Mouse (Mus musculus): ENCODE results near the gene Gm20532. TPM values are rescaled to one million over a fixed set of nuclear protein-coding genes. Genes with fewer than 3 reads are reported as not detected.

Gm20532 gene
- polyA plus RNA-seq, 1 experiment from 2014 or later = not detected

GRCm38 (mm10) chr2:26611054-26611453, 24.6 kb downstream of the Gm20532 start:
- no peak overlapping the region for H3K27ac ChIP-seq (replicated peaks)
- no peaks in the 10 kb centered on the region for H3K9me3 ChIP-seq
- H3K4me3 ChIP-seq = no peak overlapping the region
- ATAC-seq (ENCODE audit: low FRiP score, low read depth) = no peak
- H3K27me3 ChIP-seq = no peaks in the 10 kb centered on the region
- H3K36me3 ChIP-seq = no peaks in the 10 kb centered on the region
- peaks cover 5% of the 10 kb centered on the region; the same call in 1 of the 2 replicates for H3K4me1 ChIP-seq (replicated peaks)
- H3K4me2 ChIP-seq = no peak overlapping the region
- H3K9ac ChIP-seq = no peak overlapping the region

- Histone ChIP-seq H3K4me2 (no peak overlapping the region), H3K9ac (no peak overlapping the region), H3K27me3 (no peaks in the 10 kb centered on the region), H3K27ac (replicated peaks) (no peak overlapping the region), H3K9me3 (no peaks in the 10 kb centered on the region), H3K4me3 (no peak overlapping the region), H3K4me1 (replicated peaks) (peaks cover 5% of the 10 kb centered on the region; the same call in 1 of the 2 replicates), H3K36me3 (no peaks in the 10 kb centered on the region)
- no peak for ATAC-seq (ENCODE audit: low FRiP score, low read depth)
Observed at GRCm38 (mm10) chr2:26611896-26612295, 25.5 kb downstream of the Gm20532 start.

DNA sequence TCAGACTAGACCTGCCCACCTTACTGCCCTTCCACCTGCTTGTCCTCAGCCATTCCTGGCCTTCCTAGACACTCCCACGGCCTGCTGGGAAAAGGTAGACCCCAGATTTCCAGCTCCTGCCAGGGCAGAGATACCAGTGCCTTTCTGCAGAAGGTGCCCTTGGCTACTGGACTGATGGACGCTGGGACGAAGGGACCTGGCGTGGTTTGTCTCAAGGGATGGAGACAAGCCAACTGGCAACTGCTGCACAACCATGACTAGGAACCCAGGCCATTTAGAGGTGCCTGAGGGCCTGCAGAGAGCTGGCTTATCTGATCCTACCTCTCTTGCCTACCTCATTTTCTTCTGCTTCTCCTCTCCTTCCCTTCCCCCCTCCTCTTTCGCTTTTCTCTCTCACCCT, 28.5 kb downstream of the Gm20532 start:
- no peak overlapping the region for H3K4me2 ChIP-seq
- no peaks in the 10 kb centered on the region for H3K4me1 ChIP-seq (replicated peaks)
- no peak for ATAC-seq (ENCODE audit: low FRiP score, low read depth)
- no peaks in the 10 kb centered on the region for H3K36me3 ChIP-seq
- H3K27me3 ChIP-seq = no peaks in the 10 kb centered on the region
- no peak overlapping the region for H3K4me3 ChIP-seq
- no peak overlapping the region for H3K9ac ChIP-seq
- no peaks in the 10 kb centered on the region for H3K9me3 ChIP-seq
- H3K27ac ChIP-seq (replicated peaks) = no peak overlapping the region
- WGBS = 82% methylated on average over 5 of the region's 5 CpGs

DNA sequence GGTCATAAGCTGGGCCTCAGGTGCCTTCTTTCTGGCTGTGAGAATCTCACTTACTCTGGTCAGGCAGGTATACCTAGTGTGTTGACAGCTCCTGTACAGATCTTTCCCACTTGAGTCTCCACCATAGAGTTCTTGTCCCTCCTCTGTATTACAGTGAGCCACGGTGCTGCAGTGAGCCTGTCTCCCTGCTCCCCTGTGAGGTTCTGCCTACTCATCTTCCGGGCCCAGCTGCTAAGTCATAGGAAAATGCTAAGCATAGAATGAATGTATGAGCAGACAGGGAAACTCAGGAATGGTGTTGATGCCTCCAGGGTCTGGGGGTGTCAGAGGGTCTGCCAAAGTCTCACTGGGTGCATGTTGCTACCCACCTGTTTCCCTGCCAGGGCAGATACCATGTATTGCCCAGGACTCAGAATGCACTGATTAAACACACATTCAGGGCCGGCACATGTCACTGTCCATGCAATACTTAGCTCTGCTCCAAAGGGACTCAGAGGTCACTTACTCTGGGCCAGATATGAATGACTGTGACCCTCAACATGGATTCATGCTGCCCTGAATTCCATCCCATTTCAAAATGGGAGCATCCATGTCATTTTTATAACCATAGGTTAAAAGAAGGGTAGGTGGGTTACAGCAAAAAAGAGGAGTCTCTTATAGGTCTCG, 29.2 kb downstream of the Gm20532 start:
- Histone ChIP-seq H3K27ac (replicated peaks) (no peak overlapping the region), H3K4me2 (no peak overlapping the region), H3K9me3 (no peaks in the 10 kb centered on the region), H3K9ac (no peak overlapping the region), H3K27me3 (no peaks in the 10 kb centered on the region), H3K36me3 (no peaks in the 10 kb centered on the region), H3K4me3 (no peak overlapping the region), H3K4me1 (replicated peaks) (no peaks in the 10 kb centered on the region)
- no peak for ATAC-seq (ENCODE audit: low FRiP score, low read depth)
- 84% methylated on average over 4 of the region's 4 CpGs for WGBS

GRCm38 (mm10) chr2:26617331-26617730, 30.9 kb downstream of the Gm20532 start:
- WGBS = 81% methylated on average over 6 of the region's 6 CpGs
- H3K4me2 ChIP-seq = no peak overlapping the region
- H3K4me1 ChIP-seq (replicated peaks) = no peaks in the 10 kb centered on the region
- no peaks in the 10 kb centered on the region for H3K9me3 ChIP-seq
- no peak overlapping the region for H3K9ac ChIP-seq
- no peaks in the 10 kb centered on the region for H3K27me3 ChIP-seq
- ATAC-seq (ENCODE audit: low FRiP score, low read depth) = no peak
- H3K4me3 ChIP-seq = no peak overlapping the region
- no peak overlapping the region for H3K27ac ChIP-seq (replicated peaks)
- H3K36me3 ChIP-seq = no peaks in the 10 kb centered on the region

GRCm38 (mm10) chr2:26617928-26618327, 31.5 kb downstream of the Gm20532 start:
- no peak overlapping the region for H3K9ac ChIP-seq
- no peak overlapping the region for H3K27ac ChIP-seq (replicated peaks)
- H3K4me2 ChIP-seq = no peak overlapping the region
- no peak for ATAC-seq (ENCODE audit: low FRiP score, low read depth)
- no peaks in the 10 kb centered on the region for H3K27me3 ChIP-seq
- no peaks in the 10 kb centered on the region for H3K4me1 ChIP-seq (replicated peaks)
- no peak overlapping the region for H3K4me3 ChIP-seq
- H3K36me3 ChIP-seq = no peaks in the 10 kb centered on the region
- WGBS = 57% methylated on average over 7 of the region's 7 CpGs
- no peaks in the 10 kb centered on the region for H3K9me3 ChIP-seq

DNA sequence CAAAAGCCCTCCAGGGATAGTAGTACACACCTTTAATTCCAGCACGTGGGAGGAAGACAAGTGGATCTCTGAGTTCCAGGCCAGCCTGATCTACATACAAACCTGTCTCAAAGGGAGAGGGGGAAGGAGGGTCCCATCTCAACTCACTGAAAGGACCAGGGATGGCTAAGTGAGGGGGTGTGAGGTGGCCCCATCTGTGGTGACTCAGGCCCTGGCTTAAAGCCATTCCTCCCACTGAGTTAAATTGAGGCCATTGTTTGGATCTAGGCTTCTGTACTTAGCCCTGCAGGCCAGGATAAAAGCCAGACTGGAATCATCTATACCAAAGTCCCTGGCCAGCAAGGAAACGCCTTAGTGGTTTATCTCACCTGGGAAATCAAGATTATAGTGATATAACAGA, 34.8 kb downstream of the Gm20532 start:
- no peak overlapping the region for H3K9ac ChIP-seq
- no peaks in the 10 kb centered on the region for H3K36me3 ChIP-seq
- ATAC-seq (ENCODE audit: low FRiP score, low read depth) = no peak
- no peaks in the 10 kb centered on the region for H3K9me3 ChIP-seq
- no peak overlapping the region for H3K4me3 ChIP-seq
- H3K27ac ChIP-seq (replicated peaks) = no peak overlapping the region
- WGBS = 42% methylated on average over 2 of the region's 2 CpGs
- no peaks in the 10 kb centered on the region for H3K4me1 ChIP-seq (replicated peaks)
- no peaks in the 10 kb centered on the region for H3K27me3 ChIP-seq
- no peak overlapping the region for H3K4me2 ChIP-seq

DNA sequence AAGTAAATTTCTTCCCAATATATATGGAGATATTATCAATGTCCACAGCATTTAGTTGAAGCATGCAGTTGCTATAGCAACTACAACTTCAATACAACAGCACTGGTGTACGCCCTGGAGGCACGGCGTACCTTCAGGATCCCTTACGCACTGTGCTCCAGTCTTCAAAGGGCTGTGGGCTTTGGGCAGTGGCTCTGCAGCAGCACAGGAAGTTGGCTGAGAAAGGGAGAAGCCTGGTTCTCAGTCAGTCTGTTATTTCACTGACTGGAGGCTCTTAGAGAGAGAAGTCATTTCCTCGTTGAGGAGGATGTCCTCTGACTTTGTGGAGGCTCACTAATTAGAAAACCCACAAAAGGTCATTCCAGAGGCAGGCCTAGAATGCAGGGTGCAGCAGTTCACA, 36.5 kb downstream of the Gm20532 start:
- no peaks in the 10 kb centered on the region for H3K27me3 ChIP-seq
- H3K4me1 ChIP-seq (replicated peaks) = peaks cover 5% of the 10 kb centered on the region
- H3K4me2 ChIP-seq = no peak overlapping the region
- 68% methylated on average over 5 of the region's 5 CpGs for WGBS
- no peak overlapping the region for H3K9ac ChIP-seq
- H3K27ac ChIP-seq (replicated peaks) = no peak overlapping the region
- no peak overlapping the region for H3K4me3 ChIP-seq
- no peaks in the 10 kb centered on the region for H3K9me3 ChIP-seq
- no peak for ATAC-seq (ENCODE audit: low FRiP score, low read depth)
- no peaks in the 10 kb centered on the region for H3K36me3 ChIP-seq

DNA sequence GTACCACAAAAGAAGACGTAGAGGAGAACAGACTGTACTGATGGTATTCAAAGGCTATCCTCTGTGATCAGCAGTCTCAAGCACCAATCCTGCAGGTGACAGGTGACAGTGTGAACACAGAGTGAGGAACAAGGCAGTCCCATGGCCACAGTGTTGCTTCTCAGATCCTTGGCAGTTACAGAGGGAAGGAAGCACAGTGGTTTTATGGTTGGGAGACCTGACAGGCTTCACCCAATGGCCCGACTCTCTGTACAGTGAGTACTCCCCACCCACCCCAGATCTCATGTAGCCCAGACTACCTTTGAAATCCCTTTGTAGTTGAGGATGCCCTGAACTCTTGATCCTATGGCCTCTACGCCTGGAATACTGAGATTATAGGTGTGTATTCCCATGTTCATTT, 39.0 kb downstream of the Gm20532 start:
- H3K9ac ChIP-seq = no peak overlapping the region
- 79% methylated on average over 3 of the region's 3 CpGs for WGBS
- H3K4me3 ChIP-seq = no peak overlapping the region
- no peaks in the 10 kb centered on the region for H3K9me3 ChIP-seq
- H3K4me1 ChIP-seq (replicated peaks) = peaks cover 24% of the 10 kb centered on the region
- no peak for ATAC-seq (ENCODE audit: low FRiP score, low read depth)
- H3K4me2 ChIP-seq = no peak overlapping the region
- no peak overlapping the region for H3K27ac ChIP-seq (replicated peaks)
- no peaks in the 10 kb centered on the region for H3K27me3 ChIP-seq
- H3K36me3 ChIP-seq = no peaks in the 10 kb centered on the region

DNA sequence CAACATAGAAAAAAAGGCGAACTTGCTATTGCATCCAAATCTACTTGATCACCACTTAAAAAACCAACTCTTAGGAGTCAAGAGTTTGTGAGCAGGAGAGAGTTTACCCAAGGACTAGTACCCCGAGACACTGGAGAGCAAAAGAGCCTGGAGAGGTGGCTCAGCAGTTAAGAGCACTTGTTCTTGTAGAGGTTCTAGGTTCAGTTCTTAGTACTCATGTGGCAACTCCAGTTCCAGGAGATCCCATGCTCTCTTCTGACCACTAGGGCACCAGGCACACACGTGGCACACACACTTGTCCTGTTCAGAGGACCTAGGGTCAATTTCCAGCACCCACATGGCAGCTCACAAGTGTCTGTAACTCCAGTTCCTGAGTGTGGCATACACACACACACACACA, 39.6 kb downstream of the Gm20532 start:
- no peak overlapping the region for H3K27ac ChIP-seq (replicated peaks)
- H3K27me3 ChIP-seq = no peaks in the 10 kb centered on the region
- WGBS = 73% methylated on average over 3 of the region's 3 CpGs
- peaks cover 31% of the 10 kb centered on the region for H3K4me1 ChIP-seq (replicated peaks)
- no peak overlapping the region for H3K4me3 ChIP-seq
- H3K9me3 ChIP-seq = no peaks in the 10 kb centered on the region
- no peaks in the 10 kb centered on the region for H3K36me3 ChIP-seq
- no peak for ATAC-seq (ENCODE audit: low FRiP score, low read depth)
- H3K9ac ChIP-seq = no peak overlapping the region
- H3K4me2 ChIP-seq = no peak overlapping the region

DNA sequence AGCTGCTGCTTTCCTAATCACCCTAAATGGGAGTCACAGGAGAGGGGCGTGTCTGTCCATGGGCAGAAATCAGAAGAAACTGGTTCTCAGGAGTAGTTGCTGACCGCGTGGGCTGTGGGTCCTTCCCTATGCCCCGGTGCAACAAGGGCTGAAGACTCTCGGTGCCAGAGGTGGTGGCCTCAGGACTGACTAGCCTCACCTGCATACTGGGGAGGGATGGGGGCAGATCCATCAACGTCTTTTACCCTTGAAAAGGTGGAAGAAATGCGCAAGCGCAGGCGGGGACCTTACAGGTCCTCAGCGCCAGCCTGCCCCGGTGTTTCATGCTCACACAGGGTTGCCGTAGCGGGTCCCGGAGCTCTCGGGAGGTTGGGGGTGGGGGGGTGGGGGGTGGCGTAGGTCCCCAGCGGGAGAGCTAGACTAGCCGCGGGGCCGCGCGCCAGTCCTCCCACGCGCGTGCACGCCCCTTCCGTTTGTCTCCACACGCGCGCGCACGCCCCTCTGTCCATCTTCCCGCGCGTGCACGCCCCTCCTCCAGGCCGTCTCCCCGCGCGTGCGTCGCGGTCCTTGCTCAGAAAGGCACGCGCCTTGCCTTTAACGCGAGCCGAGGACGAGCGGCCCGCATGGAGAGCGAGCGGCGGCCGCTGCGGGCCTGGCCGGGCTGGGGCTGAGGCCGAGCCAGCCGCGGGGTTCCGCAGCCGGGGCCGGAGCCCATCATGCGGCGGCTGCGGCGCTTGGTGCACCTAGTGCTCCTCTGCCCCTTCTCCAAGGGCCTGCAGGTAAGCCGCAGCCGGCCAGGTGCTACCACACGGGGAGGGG, 41.7 kb downstream of the Gm20532 start, which contains the start of gene Fam69b:
TSS of gene Fam69b (plus strand) at position 537 of the 819 bp plus-strand sequence.
- Histone ChIP-seq H3K36me3 (no peaks in the 10 kb centered on the region), H3K9me3 (no peaks in the 10 kb centered on the region), H3K9ac (peak within 1 kb of the TSS; percentile 94), H3K4me2 (peak within 1 kb of the TSS; percentile 88), H3K4me1 (replicated peaks) (peaks cover 51% of the 10 kb centered on the region), H3K27ac (replicated peaks) (peak within 1 kb of the TSS; percentile 88), H3K27me3 (no peaks in the 10 kb centered on the region), H3K4me3 (peak within 1 kb of the TSS; percentile 79)
- WGBS = 1% methylated on average over 58 of the region's 70 CpGs
- peak; percentile 77 for ATAC-seq (ENCODE audit: low FRiP score, low read depth)

- Histone ChIP-seq H3K36me3 (no peaks in the 10 kb centered on the region), H3K9ac (peak overlapping the region; percentile 94), H3K4me2 (peak overlapping the region; percentile 88), H3K4me3 (peak overlapping the region; percentile 79), H3K27me3 (no peaks in the 10 kb centered on the region), H3K27ac (replicated peaks) (peak overlapping the region; percentile 88), H3K4me1 (replicated peaks) (peaks cover 58% of the 10 kb centered on the region), H3K9me3 (no peaks in the 10 kb centered on the region)
- WGBS = 17% methylated on average over 5 of the region's 5 CpGs
- peak; percentile 57 for ATAC-seq (ENCODE audit: low FRiP score, low read depth)
Observed at GRCm38 (mm10) chr2:26628792-26629437, 42.5 kb downstream of the Gm20532 start.
